Mouse (Mus musculus) lung, postnatal 10 days (tissue): ENCODE measurements around the gene Bmp8a.

Source experiments
- DNase-seq: peaks from one replicate; pipeline ENCODE4 v3.0.0; 2021

The Bmp8a gene

DNA sequence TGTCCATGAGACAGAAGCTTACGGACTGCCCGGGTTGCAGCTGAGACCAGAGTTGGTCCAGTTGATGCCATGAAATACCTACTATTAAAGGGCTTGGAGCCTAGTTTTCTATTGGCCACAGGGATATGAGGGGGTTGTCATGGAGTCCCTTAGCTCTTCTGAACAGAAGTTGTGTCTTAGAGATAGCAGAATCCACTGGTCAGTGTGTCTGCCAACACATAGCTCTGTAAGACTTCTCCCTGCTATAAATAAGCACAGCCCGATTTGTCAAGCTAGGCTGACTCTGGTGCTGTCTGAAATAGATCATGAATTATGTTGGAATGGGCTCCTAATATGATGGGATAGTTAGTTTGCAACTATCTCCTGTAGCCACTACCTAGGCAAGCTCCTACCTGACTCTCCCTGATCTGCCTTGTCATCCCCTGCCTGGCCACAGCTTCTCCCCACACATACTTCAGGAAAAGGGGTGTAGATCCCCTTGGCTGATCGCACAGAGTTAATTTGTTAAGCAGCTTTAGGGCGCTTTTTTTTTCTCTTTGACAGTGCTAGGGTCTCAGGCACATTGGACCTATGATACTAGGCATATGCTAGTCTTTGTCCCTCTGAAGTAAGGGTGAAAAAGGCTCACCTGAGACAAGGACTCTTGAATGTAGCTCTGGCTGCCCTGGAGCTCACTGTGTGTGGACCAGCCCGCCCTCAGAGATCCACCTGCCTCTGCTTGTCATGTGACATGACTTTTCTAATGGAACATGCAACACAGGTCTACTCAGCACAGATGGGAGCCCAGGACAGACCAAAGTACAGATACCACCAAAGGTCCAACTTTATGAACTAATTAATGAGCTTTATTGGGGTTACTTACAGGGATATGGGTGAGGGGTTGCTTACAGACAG is 58.1 kb downstream of the Bmp8a start:
- no peak for DNase-seq

- peak; percentile 30 for DNase-seq
Measured at GRCm38 (mm10) chr4:123283675-123284064, 59.4 kb downstream of the Bmp8a start.

DNA sequence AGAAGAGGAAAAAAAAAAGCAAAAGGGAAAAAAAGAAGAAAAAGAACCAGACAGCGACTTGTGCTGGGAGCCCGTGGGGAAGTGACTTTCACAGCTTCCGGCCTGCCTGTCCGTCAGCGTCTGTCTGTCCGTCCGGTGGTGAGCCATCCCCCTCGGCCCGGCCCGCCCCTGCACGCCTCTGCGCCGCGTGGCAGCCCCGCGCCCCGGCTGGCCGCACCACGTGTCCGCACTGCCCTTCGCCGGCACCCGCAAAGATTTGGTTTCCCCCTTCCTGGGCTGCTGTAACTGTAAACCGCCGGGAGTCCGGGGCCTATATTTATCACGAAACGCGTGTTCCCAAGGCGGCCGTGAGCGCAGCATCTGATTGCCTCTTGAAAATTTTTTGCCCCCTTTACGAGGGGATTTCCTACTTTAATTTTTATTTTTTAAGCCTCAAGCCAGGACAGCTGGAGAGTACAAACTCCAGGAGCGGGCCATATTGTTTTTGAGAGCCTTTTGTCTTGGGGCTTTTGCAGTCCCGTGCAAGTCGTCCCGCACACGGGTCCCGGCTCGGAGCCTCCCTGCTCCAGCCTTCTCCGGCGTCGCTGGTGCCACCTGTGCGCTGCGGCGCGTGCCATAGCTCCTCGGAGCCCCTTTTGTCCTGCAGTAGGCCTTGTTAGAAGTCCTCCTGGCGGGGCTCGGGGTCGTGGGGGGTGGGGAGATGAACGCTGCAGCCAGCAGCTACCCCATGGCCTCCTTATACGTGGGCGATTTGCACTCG is 60.0 kb downstream of the Bmp8a start:
- peak; percentile 36 for DNase-seq

DNA sequence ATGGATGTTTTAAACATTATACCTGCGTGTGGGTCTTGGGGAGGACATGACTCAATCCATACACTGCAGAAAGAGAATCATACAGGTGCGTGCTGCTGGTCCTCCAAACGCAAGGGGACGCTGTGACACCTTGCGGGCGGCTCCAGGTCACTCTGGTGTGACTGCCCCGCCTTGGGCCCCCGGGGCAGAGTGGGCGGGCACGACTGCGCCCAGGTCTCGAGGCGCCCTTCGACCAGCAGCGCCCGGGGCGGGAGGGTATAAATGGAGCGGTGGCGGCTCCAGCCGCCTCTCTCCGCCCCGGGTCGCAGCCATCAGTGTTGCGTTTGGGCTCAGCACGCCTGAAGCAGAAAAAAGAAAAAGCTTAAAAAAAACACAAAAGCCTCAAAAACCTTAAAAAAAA is 60.6 kb downstream of the Bmp8a start:
- DNase-seq = peak; percentile 92

- DNase-seq = no peak
Measured at GRCm38 (mm10) chr4:123280117-123280516, 62.9 kb downstream of the Bmp8a start.

DNA sequence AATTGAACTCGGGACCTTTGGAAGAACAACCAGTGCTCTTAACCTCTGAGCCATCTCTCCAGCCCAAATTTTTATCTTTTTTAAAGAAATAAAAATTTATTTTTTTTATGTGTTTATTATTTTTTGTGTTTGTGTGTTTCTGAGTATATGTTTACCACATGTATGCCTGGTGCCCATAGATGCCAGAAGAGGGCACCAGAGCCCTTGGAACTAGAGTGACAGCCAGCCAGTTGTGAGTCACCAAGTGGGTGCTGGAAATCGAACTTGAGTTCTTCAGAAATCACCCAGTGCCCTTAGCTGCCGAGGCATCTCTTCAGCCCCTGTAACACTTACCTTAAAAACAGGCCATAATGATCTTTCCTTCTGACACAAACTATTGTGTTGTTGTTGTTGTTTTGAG is 72.0 kb downstream of the Bmp8a start:
- no peak for DNase-seq
